Mouse (Mus musculus) kidney, adult 2 months (tissue): ENCODE measurements around the gene Sik3.

Experiments
- CTCF ChIP-seq: fragments of 200-500 bp; conservative IDR thresholded peaks from 2 replicates; pipeline ENCODE4 v1.5.1; 2011; ENCODE audit warnings: low read depth, mild to moderate bottlenecking, control low read depth, low read length, moderate library complexity, mixed read lengths; ENCODE audit not compliant: insufficient read depth, insufficient read length
- POLR2A ChIP-seq: fragments of 200-500 bp; IDR thresholded peaks from one replicate; pipeline ENCODE4 v1.6.1; 2011; ENCODE audit warnings: low read depth, low read length, control low read depth

DNA sequence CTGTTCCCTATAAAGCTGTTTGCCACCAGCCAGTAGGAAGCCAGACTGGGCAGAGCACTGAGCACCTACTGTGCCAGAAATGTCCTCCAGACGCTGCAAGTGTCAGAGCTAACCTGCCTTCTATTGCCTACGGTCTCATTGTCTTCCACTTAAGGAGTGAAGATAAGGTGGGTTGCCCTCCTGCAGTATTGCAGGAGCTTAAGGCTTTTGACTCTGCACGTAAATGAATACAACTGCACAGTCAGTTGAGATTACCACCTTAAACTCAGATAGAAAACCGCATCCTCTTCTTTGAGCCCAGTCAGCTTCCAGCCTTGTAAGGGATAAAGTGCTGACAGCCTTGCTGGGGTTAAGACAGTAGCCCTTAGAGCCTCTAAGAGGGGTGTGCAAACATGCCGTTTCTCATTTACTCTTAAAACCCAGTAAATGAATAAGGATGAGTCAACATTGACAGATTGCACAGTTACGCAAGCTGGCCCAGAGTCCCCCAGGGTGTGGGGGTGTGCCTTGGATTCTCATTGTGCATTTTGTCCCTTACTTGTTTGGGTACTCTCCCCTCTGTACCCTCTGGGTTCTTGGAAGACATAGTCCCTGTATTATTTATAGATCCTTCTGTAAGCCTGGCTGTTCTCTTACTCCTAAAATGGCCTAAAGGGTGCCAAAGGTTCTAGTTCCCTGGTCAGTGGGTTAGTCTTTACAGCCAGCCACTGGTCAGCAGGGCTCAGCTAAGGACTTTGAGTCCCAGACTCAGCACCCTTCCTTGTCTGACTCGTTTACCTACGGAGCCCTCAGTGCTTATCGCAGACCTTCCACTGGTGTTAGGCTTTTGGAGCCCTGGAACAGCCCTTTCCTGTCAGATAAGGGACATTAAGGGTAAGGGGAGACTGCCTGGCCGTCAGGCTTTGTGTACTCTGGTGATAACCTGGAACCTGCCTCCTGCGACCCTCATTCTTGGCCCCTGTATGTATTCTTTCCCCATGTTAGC lies 203.0 kb downstream of the Sik3 start:
- TF ChIP-seq CTCF = no peak
- no peak for TF ChIP-seq POLR2A
